Mouse (Mus musculus) embryonic fibroblast, embryonic 13.5 days (primary cell): Measurements from ENCODE around the gene Fancc.

Experiments
- CTCF ChIP-seq: IDR thresholded peaks from 2 replicates; pipeline ENCODE4 v1.5.1; 2011; ENCODE audit warnings: mild to moderate bottlenecking, control low read depth, low read length, moderate library complexity, borderline replicate concordance; ENCODE audit not compliant: insufficient read depth
- POLR2A ChIP-seq: IDR thresholded peaks from 2 replicates; pipeline ENCODE4 v1.6.1; 2011; ENCODE audit warnings: low read depth, mild to moderate bottlenecking, control low read depth, low read length, moderate library complexity

DNA sequence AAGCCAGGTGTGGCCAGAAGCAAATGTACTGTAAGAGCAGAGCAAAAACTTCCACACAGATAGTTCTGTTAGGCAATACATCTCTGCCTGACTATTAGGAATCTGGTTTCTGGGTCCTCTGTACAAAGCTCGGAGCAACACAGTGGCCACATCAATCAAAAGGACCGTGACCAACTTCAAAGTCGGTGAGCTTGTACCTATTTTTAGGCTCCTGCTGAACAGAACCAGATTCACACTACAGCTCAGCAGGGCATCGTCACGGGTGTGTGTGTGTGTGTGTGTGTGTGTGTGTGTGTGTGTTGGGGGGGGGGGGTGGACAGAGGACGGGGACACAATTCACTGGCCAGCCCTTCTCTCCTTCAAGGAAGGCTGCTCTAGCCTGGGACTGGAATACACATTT lies 15.3 kb upstream of the Fancc start:
- TF ChIP-seq POLR2A (no peak), CTCF (no peak)
